Mouse (Mus musculus) urinary bladder, adult 2 months (tissue): Measurements from ENCODE around the gene Pitpna. TPM values are rescaled to one million over a fixed set of nuclear protein-coding genes. Genes with fewer than 3 reads are reported as not detected.

Source experiments
- DNase-seq: peaks from one replicate; pipeline ENCODE4 v3.0.0; 2022; ENCODE audit warnings: low spot score
- polyA plus RNA-seq: library from polyadenylated mRNA; depleted of rRNA; stranded (reverse); fragments of >200 nt; gene quantifications from 2 replicates; pipeline ENCODE4 v1.2.3, GENCODE M21; 2012

Pitpna gene
- polyA plus RNA-seq, 1 experiment = 148 TPM

DNA sequence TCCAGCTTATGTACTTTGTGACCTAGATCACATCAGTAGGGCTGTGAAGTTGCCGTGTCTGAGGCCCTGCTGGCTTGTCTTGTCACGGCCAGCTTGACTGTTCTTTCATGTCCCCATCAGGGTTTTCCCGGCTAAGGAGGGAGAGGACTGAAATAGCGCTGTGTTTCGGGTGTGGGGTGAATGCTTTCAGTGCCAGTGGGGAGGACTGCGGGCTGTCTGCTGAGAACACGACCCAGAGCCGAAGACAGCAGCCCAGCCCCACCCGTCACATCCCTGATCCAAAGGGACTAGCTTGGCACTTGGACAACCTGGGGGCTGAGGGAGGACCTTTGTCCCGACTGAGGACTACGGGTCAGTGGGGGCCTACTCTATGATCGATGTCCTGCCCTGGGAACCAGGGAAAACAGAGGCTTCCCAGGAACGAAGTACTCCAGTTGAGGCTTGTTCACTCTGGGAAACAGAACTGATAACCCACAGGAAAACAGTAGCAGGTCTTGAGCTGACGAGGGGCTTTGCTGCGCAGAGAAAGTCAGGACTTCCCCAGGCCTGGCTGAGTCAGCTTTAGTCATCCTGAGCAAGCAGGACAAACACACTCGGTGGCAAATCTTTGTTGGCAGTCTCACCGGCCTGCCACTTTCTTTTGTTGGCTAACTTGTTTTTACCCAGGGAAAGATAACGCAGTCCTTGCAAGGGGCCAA lies 23.9 kb upstream of the Pitpna start:
- DNase-seq = no peak

DNA sequence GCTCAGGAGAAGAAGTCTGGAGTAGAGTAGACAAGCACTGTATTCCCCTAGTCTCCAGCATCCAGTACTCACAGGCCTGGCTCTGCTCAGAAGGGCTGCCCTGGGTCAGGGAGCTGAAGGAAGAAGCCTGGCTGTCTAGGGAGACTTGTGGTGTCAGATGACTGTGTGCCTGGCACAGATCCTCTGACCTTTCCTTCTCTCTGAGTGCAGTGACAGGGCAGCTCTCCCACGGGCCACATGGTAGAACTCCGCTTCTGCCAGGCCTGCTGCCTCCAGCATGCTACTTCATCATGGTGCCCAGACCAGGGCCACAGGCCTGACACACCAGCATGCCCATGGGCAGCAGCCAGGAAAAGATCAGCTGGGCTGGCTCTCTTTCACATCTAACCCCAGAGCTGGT lies 22.0 kb upstream of the Pitpna start:
- no peak for DNase-seq

DNA sequence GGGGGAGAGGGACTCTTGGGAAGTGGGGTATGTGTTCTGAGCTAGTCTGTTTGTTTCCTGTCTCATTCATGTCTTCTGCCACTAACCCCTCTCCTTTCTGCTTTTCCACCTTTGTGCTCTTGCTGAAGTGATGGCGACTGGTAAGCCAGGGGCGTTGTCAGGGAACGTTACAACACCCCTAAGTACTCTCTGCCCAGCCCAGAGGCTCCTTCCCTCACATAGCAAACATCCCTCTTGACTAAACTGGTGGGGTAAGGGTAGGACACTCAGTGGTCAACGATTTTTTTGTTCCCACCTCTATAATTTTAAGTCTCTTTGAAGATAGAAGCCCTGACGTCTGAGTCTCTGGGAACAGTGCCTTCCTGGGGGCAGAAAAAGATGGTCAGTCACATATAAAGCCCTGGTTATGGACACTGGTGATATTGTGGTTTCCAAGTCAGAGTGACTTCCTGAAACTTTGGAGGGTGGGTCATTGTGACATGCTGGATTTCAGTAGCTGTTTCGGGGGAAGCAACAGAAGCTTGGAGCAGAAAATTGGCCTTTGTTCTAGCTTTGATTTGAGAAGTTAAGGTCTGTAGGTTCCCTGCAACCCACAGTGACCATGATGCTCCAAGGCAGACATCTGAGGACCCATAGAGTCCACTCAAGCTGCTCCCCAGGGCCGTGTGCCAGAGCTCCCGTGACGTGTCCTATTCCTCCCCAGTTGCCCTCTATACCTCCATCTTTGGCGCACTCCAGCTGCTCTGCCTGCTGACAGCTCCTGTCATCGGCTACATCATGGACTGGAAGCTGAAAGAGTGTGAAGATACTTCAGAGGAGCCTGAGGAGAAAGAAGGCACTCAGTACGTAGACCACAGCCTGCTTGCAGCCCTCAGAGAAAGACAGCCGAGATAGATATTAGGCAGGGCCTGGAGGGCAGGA lies 21.4 kb upstream of the Pitpna start:
- DNase-seq = no peak

DNA sequence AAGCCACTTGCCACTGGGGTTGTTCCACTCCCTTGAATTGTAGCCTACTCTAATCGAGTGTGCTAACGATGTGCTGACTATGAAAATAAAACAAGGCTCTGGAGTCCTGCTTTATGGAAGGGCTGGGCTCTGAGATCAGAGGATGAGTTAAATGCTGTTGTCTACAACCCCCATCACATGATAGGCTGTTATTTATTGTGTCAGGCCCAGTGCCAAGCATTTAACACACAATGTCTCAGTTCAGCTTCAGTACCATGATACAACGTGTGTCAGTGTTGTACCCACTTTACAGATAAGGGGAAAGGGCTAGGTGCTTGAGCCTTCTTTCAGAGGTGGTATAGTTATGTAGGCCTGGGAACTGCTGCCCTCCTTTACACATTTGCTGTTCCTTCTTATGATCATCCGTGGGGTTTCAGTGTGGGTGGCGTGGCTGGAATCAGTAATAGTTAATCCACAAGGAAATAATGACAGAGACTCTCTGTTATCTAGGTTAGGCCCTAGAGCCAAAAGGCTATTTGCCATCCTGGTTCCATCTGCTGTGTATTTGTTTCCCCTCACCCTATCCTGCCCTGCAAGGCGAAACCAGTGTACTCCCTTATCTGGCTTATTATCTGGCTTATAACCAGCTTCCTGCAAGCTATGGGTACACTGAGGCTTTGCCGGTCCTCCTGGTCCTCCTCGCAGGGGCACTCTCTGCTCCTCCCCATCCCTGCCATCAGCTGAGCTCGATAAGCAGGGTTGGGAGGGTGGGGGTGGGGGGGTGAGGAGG lies 20.4 kb upstream of the Pitpna start:
- no peak for DNase-seq

DNA sequence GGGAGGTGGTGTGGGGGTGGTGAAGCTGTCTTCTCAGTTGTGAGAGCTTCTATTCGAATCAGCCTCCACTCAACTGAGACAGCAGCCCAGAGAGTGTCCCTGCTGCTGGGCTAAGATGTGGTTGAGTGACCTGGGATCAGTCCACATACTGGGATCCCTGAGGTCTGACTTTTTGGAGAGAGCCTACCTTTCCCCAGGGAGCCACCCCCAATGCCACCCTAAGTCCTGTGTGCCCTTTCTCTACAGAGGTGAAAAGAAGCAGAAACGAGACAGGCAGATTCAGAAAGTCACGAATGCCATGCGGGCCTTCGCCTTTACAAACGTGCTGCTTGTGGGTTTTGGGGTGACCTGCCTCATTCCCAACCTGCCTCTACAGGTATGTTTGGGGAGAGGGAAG lies 19.8 kb upstream of the Pitpna start:
- DNase-seq = no peak

DNA sequence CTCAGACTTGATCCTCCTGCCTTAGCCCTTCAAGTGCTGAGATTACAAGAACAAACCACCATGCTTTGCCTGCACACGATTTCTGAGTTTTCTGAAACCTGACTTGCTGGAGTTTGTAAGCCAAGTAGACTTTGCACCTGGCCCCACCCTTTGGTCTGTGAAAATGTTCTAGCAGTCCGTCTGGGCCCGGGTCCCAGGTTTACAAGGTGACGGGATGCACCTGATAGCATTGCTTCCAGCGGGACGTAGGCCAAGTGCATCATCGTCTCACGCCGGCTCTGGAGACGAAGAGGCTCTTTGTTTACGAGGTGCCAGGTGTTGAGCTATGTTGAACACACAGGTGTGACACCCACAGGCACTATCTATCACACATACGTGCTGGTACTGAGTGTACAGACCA lies 18.9 kb upstream of the Pitpna start:
- DNase-seq = no peak

DNA sequence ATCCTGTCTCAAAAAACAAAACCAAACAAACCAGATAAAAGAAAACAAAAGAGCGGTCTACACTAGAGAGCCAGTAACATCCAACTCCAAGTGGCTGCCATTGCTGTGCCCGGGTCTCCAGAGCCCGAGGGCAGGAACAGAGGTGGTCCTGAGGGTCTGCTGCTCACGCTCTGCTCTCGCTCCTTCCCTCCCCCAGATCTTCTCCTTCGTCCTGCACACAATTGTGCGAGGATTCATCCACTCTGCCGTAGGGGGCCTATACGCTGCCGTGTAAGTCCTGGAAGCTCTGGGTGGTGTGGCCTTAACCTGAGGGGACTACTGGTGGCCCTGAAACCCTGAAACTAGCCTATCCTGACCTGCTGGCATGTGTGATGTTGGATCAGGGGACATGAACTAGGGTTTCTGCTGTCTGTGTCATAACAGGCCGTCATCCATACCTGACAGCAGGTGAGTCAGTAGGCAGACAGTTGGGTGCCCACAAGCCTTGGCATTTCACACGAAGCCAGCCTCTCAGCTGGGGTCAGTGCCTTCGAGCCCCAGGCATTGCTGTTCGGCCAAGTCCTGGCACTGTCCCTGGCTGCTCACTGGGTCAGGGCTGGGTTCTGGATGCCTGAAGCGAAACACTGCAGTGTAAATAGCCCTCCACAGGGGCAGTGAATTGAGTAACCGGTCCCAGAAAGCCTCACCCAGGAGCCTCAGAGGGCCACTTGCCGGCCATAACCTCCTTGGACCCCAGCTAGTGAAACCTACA lies 17.3 kb upstream of the Pitpna start:
- DNase-seq = no peak

DNA sequence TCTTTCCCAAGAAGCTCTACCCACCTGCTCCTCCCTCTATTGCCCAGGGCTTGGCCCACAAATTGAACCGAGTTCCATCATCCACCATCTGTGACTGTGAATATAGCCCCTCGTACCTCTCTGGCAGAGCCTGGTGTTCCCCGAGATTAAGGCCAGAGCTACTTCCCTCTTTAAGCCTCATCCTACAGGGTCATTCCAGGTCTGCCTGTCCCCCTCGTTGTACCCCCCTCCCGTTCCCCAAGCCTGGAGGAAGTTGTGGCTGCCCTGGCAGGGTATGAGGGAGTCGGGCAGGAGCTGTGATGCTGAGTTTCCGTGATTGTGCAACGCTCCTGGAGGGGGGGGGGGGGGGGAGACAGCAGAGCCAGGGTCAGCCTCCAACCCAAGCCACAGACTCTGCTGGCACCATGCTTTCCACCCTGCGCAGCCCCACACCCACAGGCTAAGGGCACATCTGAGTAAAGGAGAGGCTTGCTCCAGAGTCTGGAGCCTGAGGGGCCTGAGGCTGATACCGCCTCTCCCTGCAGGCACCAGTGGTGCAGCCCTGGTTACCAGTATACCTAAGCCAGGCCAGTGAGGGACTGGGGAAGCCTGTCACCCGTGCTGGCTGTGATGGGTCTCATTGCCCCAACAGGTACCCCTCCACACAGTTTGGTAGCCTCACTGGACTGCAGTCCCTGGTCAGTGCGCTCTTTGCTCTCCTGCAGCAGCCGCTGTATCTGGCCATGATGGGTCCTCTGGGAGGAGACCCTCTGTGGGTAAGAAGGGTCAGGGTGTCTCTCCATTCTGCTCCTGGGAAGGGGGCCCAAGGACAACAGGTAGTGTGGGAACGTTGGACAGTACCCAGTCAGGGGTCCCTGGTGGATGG lies 16.5 kb upstream of the Pitpna start:
- no peak for DNase-seq

DNA sequence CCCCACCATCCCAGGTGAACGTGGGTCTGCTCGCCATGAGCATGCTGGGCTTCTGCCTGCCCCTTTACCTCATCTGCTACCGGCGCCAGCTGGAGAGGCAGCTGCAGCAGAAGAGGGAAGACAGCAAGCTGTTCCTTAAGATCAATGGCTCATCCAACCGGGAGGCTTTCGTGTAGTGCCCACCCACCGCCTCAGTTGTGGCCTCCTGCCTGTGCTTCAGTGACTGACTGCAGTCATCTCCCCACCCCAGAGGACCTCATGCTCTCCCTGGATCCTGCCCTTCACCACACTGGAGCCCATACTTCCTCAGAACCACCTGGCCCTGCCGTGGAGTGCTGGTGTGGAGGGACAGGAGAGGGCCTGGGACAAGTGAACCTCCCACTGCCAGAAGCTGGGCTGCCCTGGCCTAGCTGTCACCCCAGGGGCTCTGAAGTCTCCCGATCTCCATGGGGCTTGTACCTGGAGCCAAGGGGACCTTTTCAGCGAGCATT lies 15.6 kb upstream of the Pitpna start:
- DNase-seq = no peak

DNA sequence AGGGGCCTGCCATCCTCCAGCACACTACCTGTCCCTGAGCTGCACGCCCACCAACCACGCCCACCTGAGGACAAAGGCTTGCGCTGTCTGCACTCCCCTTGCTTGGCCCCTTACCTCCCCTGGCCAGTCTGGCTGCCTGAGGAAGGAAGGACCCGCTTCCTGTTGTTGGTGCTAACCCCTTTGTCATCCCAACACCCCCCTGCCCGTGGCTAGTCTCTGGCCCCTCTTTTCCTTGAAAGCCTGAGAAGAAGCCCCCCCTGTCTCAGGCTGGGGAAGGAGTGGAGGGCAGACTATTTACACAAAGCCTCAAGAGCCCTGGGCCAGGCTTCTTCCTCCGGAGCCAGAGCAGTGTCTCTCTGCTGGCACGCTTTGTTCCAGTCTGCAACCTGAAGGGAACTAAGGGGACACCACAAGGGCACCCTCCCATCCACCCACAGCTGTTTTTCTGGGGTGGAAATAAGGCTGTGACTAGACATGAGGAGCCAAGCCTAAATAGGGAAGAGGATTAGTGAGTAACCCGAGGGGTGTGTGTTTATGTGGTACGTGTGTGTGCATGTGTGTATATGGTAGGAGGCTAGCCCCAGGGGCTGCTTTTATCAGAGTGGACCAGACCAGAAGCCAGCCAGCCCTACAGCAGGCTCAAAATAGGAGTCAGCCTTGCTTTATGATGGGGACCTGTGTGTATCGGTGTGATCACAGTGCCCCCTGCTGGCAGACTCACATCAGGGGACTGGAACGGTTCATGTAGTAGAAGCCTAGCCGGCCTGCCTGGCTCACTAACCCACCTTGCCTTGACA lies 14.8 kb upstream of the Pitpna start:
- DNase-seq = peak; percentile 88

DNA sequence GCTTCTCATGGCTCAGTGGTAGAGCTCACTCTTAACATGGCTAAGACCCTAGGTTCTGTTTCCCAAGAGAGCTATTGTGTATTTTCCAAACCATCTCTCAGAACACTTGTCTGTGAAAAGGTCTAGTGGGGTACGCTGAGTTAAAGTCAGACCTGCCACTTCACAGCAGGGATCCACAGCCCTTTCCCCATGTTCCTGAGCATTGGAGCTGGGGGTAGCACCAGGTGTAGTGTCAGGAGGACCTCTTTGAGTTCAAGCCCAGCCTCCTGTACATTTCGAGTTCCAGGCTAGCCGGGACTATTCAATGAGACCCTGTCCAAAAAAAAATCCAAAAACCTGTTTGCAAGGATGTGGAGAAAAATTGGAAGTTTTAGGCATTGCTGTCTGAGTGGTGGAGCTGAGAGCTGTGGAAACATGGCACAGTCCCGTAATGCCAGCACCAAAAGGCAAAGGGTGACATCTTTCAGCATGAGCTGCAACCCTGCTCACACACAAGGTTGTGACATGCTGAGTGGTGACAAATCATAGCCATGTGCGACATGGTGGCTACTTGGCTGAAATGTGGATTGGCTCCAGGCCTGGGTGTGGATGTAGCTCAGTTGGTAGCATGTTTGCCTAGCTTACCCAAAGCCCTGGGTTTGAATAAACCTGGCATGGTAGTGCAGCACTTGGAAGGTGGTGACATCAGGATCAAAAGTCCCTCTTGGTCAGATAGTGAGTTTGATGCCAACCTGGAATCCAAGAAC lies 13.3 kb upstream of the Pitpna start:
- DNase-seq = no peak

DNA sequence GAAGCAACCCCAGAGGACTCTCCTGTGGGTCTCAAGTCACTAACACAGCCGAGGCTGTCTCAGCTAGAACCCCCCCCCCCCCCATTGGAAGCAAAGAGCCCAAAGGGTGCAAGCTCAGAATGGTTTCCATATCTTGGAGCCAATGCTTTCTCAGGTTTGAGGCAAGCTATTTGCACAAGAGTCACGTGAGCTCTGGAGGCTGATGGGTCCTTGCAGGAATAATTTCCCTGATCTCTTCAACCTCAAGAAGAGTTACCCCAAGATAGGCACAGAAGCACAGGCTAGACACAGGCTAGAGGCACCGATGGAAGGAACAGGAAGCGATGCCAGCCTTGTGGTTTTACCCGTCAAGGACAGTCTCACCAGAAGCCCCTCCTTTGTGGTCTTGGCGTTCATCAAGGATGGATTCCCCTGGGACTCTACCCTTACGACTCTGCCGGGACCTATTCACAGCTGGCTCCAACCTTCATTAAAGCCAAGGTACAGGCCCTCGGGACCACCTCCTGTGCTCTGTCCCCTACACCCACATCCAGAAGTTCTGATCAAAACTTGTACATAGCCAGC lies 12.3 kb upstream of the Pitpna start:
- DNase-seq = no peak

DNA sequence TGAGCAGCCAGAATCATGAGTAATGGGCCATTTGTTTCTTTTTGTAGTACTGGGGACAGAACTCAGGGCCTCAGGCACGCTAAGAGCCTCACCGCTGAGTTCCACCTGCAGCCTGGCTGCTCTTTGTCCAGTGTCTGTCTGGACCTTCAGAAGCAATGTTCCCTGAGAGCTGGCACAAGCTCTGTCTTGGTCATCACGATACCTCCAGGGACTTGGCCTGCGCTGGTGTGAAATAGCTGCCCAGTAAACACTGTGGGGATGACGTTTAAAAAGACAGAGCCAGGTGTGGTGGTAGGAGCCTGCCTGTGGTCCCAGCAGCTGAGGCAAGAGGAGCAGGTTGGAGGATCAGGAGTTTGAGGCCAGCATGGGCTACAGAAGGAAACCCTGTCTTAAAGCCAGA lies 9.3 kb upstream of the Pitpna start:
- DNase-seq = no peak

DNA sequence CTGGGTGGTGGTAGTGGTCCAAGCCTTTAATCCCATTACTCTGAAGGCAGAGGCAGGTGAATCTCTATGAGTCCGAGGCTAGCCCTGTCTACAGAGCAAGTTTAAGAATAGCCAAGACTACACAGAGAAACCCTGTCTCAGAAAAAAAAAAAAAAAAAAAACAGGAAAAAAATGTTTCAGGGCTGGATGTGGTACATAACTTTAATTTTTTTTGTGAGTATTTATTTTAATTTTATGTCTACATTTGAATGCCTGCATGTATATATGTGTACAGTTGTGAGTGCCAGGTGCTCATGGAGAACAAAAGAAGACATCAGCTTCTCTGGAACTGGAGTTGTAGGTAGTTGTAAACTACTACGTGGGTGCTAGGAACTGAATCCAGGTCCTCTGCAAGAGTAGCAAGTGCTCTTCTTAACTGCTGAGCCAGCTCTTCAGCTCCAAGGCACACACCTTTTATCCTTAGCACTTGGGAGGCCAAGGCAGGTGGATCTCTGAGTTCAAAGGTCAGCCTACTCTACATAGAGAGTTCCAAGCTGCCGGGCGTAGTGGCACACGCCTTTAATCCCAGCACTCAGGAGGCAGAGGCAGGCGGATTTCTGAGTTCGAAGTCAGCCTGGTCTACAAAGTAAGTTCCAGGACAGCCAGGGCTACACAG lies 6.3 kb upstream of the Pitpna start:
- no peak for DNase-seq

DNA sequence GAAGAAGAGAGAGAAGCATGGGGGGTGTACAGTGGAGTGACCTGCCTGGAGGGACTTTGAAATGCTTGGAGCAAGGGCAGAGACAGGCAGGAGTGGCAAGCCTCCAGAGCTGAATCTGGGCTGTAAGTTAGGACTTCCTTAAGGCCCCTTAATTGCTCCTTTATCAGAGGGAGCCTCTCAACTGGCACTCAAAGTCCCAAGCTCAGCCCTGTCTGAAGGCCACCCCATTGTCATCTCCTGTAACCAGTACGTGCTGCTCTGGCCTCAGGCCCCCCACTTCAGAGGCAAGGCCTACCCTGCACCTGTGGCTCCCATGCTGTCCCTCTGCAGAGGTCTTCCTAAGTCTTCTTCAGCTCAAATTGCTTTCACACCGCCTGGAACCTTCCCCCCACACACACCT lies 4.4 kb upstream of the Pitpna start:
- DNase-seq = no peak

DNA sequence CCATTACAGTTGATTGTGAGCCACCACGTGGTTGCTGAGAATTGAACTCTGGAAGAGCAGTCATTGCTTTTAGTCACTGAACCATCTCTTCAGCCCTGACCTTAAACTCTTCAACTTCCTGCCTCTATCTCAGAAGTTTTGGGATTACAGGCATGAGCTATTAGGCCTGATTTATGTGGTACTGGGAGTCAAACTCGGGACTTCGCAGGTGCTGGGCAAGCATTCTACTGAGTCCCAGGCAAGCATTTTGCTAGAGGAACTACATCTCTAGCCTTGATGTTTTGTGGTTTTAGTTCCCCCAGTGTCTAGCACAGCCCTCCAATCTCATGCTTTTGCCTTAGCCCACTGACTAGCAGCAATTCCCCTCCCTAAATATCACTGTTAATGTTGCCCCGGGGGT lies 2.8 kb upstream of the Pitpna start:
- DNase-seq = no peak

DNA sequence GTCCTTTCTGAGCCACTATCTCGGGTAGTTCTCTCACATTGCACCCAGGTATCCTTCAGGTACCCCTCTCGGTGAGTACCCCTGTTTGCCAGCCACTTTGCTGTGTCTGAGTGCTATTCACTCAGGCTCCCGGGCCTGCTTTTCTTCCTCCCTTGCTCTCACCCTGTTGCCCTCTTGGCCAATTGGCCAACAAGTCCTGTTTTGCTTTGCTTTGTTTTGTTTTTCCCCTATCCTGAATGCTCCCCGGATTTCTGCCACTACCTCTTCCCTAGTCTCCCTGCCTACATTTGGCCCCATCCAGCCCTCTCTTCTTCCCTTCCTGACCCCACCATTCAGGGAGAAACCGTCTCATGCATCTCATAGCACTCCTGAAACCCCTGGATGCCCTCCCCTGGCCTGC lies 1.9 kb upstream of the Pitpna start:
- no peak for DNase-seq

DNA sequence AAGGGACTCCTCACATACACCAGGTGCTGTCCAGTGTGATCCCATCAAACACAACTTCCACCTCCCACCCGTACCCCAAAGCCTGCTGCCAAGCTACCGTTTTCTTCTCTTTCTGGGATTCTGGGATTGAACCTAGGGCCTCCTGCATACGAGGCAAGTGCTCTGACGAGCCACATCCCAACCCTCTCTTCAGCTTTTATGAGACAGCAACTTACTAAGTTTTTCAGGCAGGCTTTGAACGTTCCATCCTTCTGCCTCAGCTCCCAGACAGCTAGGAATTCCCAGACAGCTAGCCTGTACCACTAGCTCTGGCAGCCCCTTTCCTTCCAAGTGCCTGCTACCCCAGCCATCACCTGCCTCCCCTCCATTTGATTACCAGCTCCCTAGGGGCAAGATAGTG lies 934 bp upstream of the Pitpna start:
- peak; percentile 21 for DNase-seq
